Mouse (Mus musculus) left cerebral cortex, adult 6 months (tissue): ENCODE data around the gene Nxt1. TPM values are rescaled to one million over a fixed set of nuclear protein-coding genes. Genes with fewer than 3 reads are reported as not detected.

ENCODE experiments used
- long read RNA-seq, 2 experiments: library from polyadenylated mRNA; unstranded; transcript quantifications; one replicate each; pipeline ENCODE4 v2.0.0; 2019 to 2020
- polyA plus RNA-seq: library from polyadenylated mRNA; unstranded; fragments of <200 nt; fragmentation: Nextera tagmentation; gene quantifications from 2 replicates; pipeline ENCODE4 v1.2.3, GENCODE M21; 2021

Gene Nxt1
- polyA plus RNA-seq, result 28.3 and 34.6 TPM in 2 replicates
- long read RNA-seq, experiment 1, transcript Nxt1-201 (2 exons, 956 nt), result major isoform, 20 of 32 reads
- long read RNA-seq, experiment 1, transcript Nxt1-202 (3 exons, 1,116 nt), result minor isoform, 8 of 32 reads
- long read RNA-seq, experiment 1, partial matches to known transcripts, result 0 of 32 reads
- long read RNA-seq, experiment 1, other reads (novel, unspliced or antisense), result 4 of 32 reads
- long read RNA-seq, experiment 2, transcript Nxt1-201 (2 exons, 956 nt), result major isoform, 27 of 34 reads
- long read RNA-seq, experiment 2, partial matches to known transcripts, result 2 of 34 reads
- long read RNA-seq, experiment 2, other reads (novel, unspliced or antisense), result 1 of 34 reads

DNA sequence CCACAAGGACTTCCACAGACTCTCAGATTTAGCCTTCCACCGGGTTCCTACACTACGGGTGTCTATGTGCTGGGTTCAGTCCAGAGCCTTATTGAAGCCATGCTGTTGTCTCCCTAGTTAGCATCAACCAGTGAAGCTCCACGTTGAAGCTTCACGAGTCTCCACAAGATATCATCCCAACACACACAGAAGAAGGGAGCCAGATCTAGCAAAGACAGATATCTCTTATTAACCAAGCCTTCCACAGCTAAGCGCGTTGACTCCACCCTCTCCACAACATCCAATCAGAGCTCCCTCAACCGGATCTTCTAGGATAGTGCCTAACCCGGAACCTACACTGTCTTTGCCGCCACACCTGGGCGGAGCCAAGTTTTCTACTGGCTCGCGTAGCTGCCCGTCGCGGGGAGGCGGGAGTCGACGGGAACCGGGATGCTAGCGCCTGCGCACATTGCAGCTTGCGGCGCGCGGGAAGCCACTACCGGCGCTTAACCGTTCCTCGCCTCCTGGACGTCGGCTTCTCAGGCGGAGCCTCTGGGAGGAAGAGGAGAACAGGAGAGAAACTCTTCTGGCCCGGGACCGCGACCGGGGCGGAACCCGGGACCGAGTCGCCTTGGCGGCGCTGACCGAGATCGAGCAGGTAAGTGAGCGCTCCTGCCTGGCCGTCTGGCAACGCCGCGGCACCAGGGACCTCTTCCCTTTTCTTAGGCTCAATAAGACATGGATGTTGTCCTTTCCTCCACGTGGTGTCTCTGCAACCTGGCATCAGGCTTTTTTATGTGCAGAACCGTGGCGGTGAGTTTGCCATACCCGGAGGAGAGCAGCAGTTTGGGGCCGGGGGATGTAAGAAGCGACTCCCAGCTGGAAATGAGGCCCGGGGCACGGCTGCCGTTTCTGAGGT lies at the start of gene Nxt1:
Gene Nxt1 (plus strand): TSS at position 403 of the 898 bp plus-strand sequence.

DNA sequence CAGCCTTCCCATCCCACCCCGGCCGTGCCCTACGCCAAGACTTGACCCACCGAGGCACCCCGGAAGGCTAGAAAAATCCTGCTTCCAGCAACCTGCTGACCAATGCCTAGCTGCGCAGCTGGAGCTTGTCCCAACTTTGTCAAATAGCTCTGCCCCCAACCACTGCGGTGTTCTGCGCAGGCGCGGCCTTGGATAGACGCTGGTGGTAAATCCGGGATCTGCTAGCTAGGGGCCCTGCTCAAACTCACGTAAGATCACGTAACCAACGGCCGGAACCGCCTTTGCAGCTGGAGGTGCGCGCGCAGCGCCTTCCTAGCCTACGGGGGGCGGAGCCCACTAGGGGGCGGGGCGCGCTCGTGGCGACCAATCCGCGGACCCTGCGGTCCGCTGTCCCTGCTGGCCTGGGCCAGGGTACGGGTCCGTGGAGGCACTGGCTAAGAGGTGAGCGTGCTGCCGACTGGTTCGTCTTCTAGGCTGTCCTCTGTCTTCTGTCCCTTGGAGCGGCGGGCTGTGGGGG lies 8.4 kb downstream of the Nxt1 start, which contains the start of gene Gzf1:
Gene Gzf1 (plus strand): TSS at position 249 of the 517 bp plus-strand sequence.

Other genes with a start within 250 kb of the Nxt1 start
- gene Cd93, start 229.0 kb upstream of the Nxt1 start, polyA plus RNA-seq, result 0.74 and 0.85 TPM in 2 replicates
- gene Gzf1, start 8.4 kb downstream of the Nxt1 start, polyA plus RNA-seq, result 13.6 and 14.7 TPM in 2 replicates
- gene Napb, start 59.9 kb downstream of the Nxt1 start, polyA plus RNA-seq, result 159 and 210 TPM in 2 replicates
- not detected in 2 replicates for gene Cstl1, start 77.8 kb downstream of the Nxt1 start, polyA plus RNA-seq
- 0.37 TPM in 1 of 2 replicates, not detected in the other for gene Cst11, start 98.9 kb downstream of the Nxt1 start, polyA plus RNA-seq
- gene 8030411F24Rik, start 109.4 kb downstream of the Nxt1 start, polyA plus RNA-seq, result not detected in 2 replicates
- not detected in 2 replicates for gene Cst12, start 116.8 kb downstream of the Nxt1 start, polyA plus RNA-seq
- gene Cst8, start 126.2 kb downstream of the Nxt1 start, polyA plus RNA-seq, result not detected in 2 replicates
- gene Cst13, start 147.5 kb downstream of the Nxt1 start, polyA plus RNA-seq, result not detected in 2 replicates
- gene Cst9, start 162.5 kb downstream of the Nxt1 start, polyA plus RNA-seq, result not detected in 2 replicates
- gene 9230104L09Rik, start 192.4 kb downstream of the Nxt1 start, polyA plus RNA-seq, result 0.19 TPM in 1 of 2 replicates, not detected in the other
- 10,036 and 13,475 TPM in 2 replicates for gene Cst3, start 203.1 kb downstream of the Nxt1 start, polyA plus RNA-seq